Mouse (Mus musculus): ENCODE results near the gene Cmpk1. TPM values are rescaled to one million over a fixed set of nuclear protein-coding genes. Genes with fewer than 3 reads are reported as not detected.

The Cmpk1 gene
- polyA plus RNA-seq, 1 experiment from 2014 or later, result 69.6 TPM

DNA sequence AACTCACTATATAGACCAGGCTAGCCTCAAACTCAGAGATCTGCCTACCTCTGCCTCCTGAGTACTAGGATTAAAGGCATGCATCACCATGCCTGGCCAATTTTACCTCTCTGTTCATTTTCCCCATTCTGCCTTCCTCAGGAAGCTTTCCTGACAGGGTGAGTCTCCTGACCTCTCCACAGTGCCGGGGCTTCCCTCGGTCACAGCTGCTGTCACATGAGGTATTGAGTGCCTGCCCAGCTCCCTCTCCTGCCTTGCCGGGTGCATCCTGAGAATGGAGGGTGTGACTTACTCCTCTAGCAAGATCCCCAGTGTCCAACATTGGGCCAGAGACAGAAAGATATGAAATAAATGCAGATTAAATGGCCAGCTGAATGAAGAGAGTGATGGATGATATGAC, 48.8 kb downstream of the Cmpk1 start:
- peaks cover 79% of the 10 kb centered on the region for H3K27me3 ChIP-seq (ENCODE audit: low read depth, poor library complexity, severe bottlenecking)

DNA sequence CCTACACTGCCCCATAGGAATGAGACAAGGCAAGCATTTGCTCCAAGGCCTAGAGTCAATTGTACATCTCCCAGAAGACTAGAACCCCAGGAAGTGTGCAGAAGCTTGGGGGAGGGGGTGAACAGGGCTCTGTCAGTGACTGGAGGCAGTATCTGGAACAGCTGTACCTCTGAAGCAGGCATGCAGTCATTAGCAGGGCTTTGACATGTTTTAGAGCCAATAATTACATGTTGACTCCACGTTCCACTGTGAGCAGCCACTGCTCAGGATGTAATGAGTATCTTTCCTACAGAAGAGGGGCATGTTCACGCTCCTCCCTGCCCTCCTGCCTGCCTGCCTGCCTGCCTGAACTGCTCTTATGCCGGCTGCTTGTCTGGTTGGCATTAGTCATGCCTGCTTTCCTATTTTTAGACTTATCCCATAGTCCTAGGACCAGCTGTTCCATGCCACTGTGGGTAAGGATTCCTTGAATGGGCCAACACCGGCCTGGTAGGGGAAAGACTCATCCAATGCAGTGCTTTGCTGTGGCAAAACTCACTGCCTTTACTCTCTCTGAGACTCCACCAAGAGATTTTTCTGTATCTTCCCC, 49.5 kb downstream of the Cmpk1 start:
- no peaks in the 10 kb centered on the region for H3K36me3 ChIP-seq
- H3K4me1 ChIP-seq, result peaks cover 37% of the 10 kb centered on the region
- H3K9me3 ChIP-seq (replicated peaks), result no peaks in the 10 kb centered on the region
- H3K27me3 ChIP-seq (ENCODE audit: low read depth, poor library complexity, severe bottlenecking), result peaks cover 80% of the 10 kb centered on the region
- no peak for DNase-seq (ENCODE audit: low spot score)
- H3K4me3 ChIP-seq, result no peak overlapping the region
- no peak overlapping the region for H3K27ac ChIP-seq
- 69% methylated on average over 4 of the region's 4 CpGs for WGBS

More for the DNA sequence above, 48.8 kb downstream of the Cmpk1 start:
- Histone ChIP-seq H3K4me3 (no peak overlapping the region), H3K9me3 (replicated peaks) (no peaks in the 10 kb centered on the region), H3K27ac (no peak overlapping the region), H3K4me1 (peaks cover 38% of the 10 kb centered on the region), H3K36me3 (no peaks in the 10 kb centered on the region)
- WGBS, result 69% methylated on average over 3 of the region's 3 CpGs
- DNase-seq (ENCODE audit: low spot score), result no peak

- H3K9me3 ChIP-seq (replicated peaks), result no peaks in the 10 kb centered on the region
- H3K4me1 ChIP-seq, result peaks cover 22% of the 10 kb centered on the region
- H3K4me3 ChIP-seq, result no peak overlapping the region
- H3K27me3 ChIP-seq (ENCODE audit: low read depth, poor library complexity, severe bottlenecking), result peaks cover 90% of the 10 kb centered on the region
- H3K36me3 ChIP-seq, result no peaks in the 10 kb centered on the region
- DNase-seq (ENCODE audit: low spot score), result no peak
- WGBS, result 92% methylated on average over 6 of the region's 6 CpGs
- no peak overlapping the region for H3K27ac ChIP-seq
These were observed 52.9 kb downstream of the Cmpk1 start for GRCm38 (mm10) chr4:114934188-114934587.

DNA sequence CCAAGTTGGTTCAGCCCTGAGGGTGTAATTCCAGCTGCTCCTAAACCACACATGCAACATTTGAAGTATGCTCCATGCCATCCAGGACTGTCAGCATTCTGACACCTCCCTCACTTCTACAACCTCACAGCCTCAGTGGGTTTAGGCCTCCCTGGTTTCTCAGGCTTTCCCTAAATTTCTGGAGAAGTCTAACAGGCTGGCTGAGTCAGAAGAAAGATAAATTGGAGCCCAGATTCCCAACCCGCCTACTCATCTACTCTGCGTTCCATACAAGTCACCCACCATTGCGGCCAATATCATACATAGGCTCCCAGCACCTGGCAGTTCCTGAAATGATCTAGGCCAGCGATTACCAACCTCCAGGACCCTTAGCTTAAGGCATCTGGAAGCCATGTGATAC, 54.3 kb downstream of the Cmpk1 start:
- Histone ChIP-seq H3K4me3 (no peak overlapping the region), H3K4me1 (peaks cover 23% of the 10 kb centered on the region), H3K27me3 (ENCODE audit: low read depth, poor library complexity, severe bottlenecking) (peaks cover 90% of the 10 kb centered on the region), H3K27ac (no peak overlapping the region), H3K9me3 (replicated peaks) (no peaks in the 10 kb centered on the region), H3K36me3 (no peaks in the 10 kb centered on the region)
- WGBS, result 89% methylated on average over 4 of the region's 4 CpGs
- peak; percentile 32 for DNase-seq (ENCODE audit: low spot score)

- Histone ChIP-seq H3K36me3 (no peaks in the 10 kb centered on the region), H3K27me3 (ENCODE audit: low read depth, poor library complexity, severe bottlenecking) (peaks cover 97% of the 10 kb centered on the region), H3K4me3 (no peak overlapping the region), H3K27ac (peak overlapping the region; percentile 9; the same call in 1 of the 2 replicates), H3K9me3 (replicated peaks) (no peaks in the 10 kb centered on the region), H3K4me1 (peaks cover 34% of the 10 kb centered on the region)
- 25% methylated on average over 15 of the region's 15 CpGs for WGBS
- no peak for DNase-seq (ENCODE audit: low spot score)
These were observed 57.9 kb downstream of the Cmpk1 start for GRCm38 (mm10) chr4:114929155-114929554.

GRCm38 (mm10) chr4:114925917-114926312, 61.1 kb downstream of the Cmpk1 start, which contains the start of gene Foxe3:
Gene Foxe3 (minus strand): TSS chr4:114926013.
- DNase-seq (ENCODE audit: low spot score), result no peak
- Histone ChIP-seq H3K27me3 (ENCODE audit: low read depth, poor library complexity, severe bottlenecking) (peaks cover 98% of the 10 kb centered on the region), H3K9me3 (replicated peaks) (no peaks in the 10 kb centered on the region), H3K36me3 (no peaks in the 10 kb centered on the region), H3K4me1 (peaks cover 20% of the 10 kb centered on the region), H3K27ac (peak within 1 kb of the TSS; percentile 43), H3K4me3 (peak within 1 kb of the TSS; percentile 47)
- 2% methylated on average over 20 of the region's 25 CpGs for WGBS

GRCm38 (mm10) chr4:114924971-114925916, 61.8 kb downstream of the Cmpk1 start:
- under 1% methylated on average over 124 of the region's 125 CpGs for WGBS
- peak; percentile 78 for DNase-seq (ENCODE audit: low spot score)
- peaks cover 20% of the 10 kb centered on the region for H3K4me1 ChIP-seq

GRCm38 (mm10) chr4:114917091-114917490, 70.0 kb downstream of the Cmpk1 start:
- no peaks in the 10 kb centered on the region for H3K9me3 ChIP-seq (replicated peaks)
- H3K36me3 ChIP-seq, result no peaks in the 10 kb centered on the region
- peak; percentile 59 for DNase-seq (ENCODE audit: low spot score)
- no peak overlapping the region for H3K27ac ChIP-seq
- peaks cover 98% of the 10 kb centered on the region for H3K27me3 ChIP-seq (ENCODE audit: low read depth, poor library complexity, severe bottlenecking)
- H3K4me1 ChIP-seq, result peaks cover 13% of the 10 kb centered on the region
- no peak overlapping the region for H3K4me3 ChIP-seq
- WGBS, result 46% methylated on average over 2 of the region's 2 CpGs

More at GRCm38 (mm10) chr4:114924971-114925916, 61.8 kb downstream of the Cmpk1 start:
- Histone ChIP-seq H3K9me3 (replicated peaks) (no peaks in the 10 kb centered on the region), H3K27me3 (ENCODE audit: low read depth, poor library complexity, severe bottlenecking) (peaks cover 98% of the 10 kb centered on the region), H3K4me3 (peak overlapping the region; percentile 47), H3K27ac (peak overlapping the region; percentile 43), H3K36me3 (no peaks in the 10 kb centered on the region)

GRCm38 (mm10) chr4:114916056-114916455, 71.0 kb downstream of the Cmpk1 start:
- 34% methylated on average over 4 of the region's 4 CpGs for WGBS
- Histone ChIP-seq H3K36me3 (no peaks in the 10 kb centered on the region), H3K4me3 (no peak overlapping the region), H3K27me3 (ENCODE audit: low read depth, poor library complexity, severe bottlenecking) (peaks cover 99% of the 10 kb centered on the region), H3K27ac (no peak overlapping the region), H3K9me3 (replicated peaks) (no peaks in the 10 kb centered on the region), H3K4me1 (peaks cover 13% of the 10 kb centered on the region)
- DNase-seq (ENCODE audit: low spot score), result no peak

DNA sequence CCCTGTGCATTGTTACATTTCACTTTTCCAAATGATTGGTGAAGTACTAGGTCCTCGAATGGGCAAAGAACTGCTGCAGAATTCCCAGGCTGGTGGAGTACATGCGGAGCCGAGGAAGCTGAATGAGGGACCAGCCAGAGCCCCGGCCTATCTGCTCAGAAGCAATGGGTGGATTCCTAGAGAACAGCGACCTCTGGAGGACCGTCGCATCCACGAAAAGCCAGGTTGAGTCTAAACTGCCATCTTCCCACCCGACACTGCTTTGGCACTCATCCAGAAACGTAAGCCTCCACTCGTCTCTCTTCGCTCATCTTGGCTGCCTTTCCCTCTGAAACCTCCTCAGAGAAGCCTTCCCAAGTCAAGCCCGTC, 73.5 kb downstream of the Cmpk1 start:
- Histone ChIP-seq H3K27me3 (ENCODE audit: low read depth, poor library complexity, severe bottlenecking) (peaks cover 100% of the 10 kb centered on the region), H3K27ac (no peak overlapping the region), H3K4me1 (peaks cover 23% of the 10 kb centered on the region), H3K36me3 (no peaks in the 10 kb centered on the region), H3K4me3 (no peak overlapping the region), H3K9me3 (replicated peaks) (no peaks in the 10 kb centered on the region)
- WGBS, result 1% methylated on average over 13 of the region's 13 CpGs
- DNase-seq (ENCODE audit: low spot score), result peak; percentile 84

DNA sequence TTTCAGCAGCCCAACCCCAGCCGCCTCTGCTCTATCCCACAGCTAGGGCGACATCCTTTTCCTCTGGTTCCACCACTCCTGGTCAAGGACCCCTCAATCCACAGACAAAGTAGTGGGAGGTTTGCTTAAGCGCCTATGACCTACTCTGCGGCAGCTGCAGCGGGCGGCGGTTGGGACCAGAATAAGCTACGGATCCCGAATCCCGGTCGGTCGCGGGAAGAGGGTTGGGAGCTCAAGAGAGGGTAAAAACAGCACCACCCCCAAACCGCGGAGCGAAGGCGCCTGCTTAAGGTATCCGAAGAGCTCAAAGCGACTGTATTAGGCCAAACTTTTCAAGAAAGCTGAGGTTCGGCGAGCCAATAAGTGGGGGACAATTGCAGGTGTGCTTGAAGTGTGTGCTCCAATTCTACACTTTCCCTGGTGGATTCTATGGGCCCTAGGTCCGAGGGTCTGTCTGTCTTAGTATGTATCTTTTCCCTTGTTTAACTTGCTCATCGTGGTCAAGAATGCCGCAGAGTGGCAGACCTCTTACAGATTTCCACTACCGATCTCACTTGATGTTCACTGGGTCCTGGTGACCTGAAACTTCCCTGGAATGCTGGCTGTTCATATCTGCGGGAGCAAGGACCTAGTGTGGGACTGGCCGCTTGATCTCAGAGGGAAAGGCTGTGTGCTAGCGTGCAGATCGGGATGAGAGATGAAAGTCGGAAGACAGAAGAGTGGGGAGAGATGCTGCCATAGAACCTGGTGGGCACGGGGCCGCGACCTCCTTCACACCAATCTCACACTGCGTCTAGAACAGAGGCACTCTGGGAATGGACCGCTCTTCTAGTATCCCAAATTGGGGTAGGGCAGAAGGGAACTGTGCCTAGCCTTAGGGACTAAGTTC, 74.1 kb downstream of the Cmpk1 start:
- Histone ChIP-seq H3K27ac (no peak overlapping the region), H3K4me1 (peaks cover 28% of the 10 kb centered on the region)

More for the DNA sequence above, 74.1 kb downstream of the Cmpk1 start:
- Histone ChIP-seq H3K27me3 (ENCODE audit: low read depth, poor library complexity, severe bottlenecking) (peaks cover 100% of the 10 kb centered on the region), H3K9me3 (replicated peaks) (no peaks in the 10 kb centered on the region), H3K4me3 (peak overlapping the region; percentile 17; the same call in 1 of the 2 replicates), H3K36me3 (no peaks in the 10 kb centered on the region)
- peak; percentile 62 for DNase-seq (ENCODE audit: low spot score)
- WGBS, result 3% methylated on average over 35 of the region's 35 CpGs
